Mouse (Mus musculus) bone marrow, adult 2 months (tissue): ENCODE data around the gene Kif5c.

Source experiments
- CTCF ChIP-seq: fragments of 200-500 bp; IDR thresholded peaks from 2 replicates; pipeline ENCODE4 v1.5.1; 2011; ENCODE audit warnings: low read length, control low read depth; ENCODE audit not compliant: control insufficient read depth, insufficient read depth
- POLR2A ChIP-seq: fragments of 200-500 bp; IDR thresholded peaks from 2 replicates; pipeline ENCODE4 v1.6.1; 2011; ENCODE audit warnings: low read depth, mild to moderate bottlenecking, control low read depth, low read length, borderline replicate concordance; ENCODE audit not compliant: control insufficient read depth

GRCm38 (mm10) chr2:49809496-49809895 is 190.4 kb downstream of the Kif5c start:
- TF ChIP-seq POLR2A = no peak
- TF ChIP-seq CTCF = no peak
